9 mouse cellular contexts compared by ENCODE assay signal in the genomic region with DNA sequence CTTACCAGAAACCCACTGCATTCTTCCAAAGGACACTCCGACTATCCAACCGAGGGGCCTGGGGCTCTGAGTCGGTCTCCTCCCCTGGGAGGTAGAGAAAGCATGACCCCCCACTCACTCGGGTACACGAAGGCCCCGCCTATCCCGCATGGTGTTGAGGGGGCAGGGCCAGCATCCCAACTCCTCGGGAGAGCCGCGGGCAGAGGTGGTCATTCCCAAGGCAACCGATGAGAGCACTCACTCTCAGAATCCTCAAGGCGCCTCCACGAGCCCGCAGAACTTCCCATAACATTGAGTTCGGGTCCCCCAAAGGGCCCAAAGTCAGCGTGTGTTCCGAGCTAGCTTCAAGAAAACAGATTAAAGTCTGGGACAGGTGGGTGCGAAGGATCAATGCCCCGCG. TPM values are rescaled to one million over a fixed set of nuclear protein-coding genes. Genes with fewer than 3 reads are reported as not detected.
A peak's percentile ranks its signal among the peaks of the same experiment; 100 is the strongest.
DNase-seq lines count a peak whose midpoint lies in the region; ATAC-seq and TF ChIP-seq lines count a peak whose summit lies in the region.
"Had no signal": no experiment of that assay in that cellular context is flagged by ENCODE, and none has a peak within 500 bp of the region (broad histone marks: within the 10 kb centered on the region; RNA-seq: fewer than 3 reads in every experiment).

No protein-coding gene starts in this region.

- no peak for TF ChIP-seq CTCF in gastrocnemius, adult 2 months (IDR thresholded peaks at IDR 0.05)
- no peak for TF ChIP-seq CTCF in ES-Bruce4 (IDR thresholded peaks at IDR 0.05; ENCODE audit: low read depth, low read length)
- TF ChIP-seq CTCF in heart, postnatal 0 days (IDR thresholded peaks at IDR 0.05; ENCODE audit: low read depth), result no peak

- no peaks in the 10 kb centered on the region for H3K27me3 ChIP-seq in ES-Bruce4 (ENCODE audit: control insufficient read depth, insufficient read depth, low read length, poor library complexity, severe bottlenecking)
- no peaks in the 10 kb centered on the region for H3K27me3 ChIP-seq in heart, postnatal 0 days (ENCODE audit: control insufficient read depth, insufficient read depth, low read length)
- H3K27me3 ChIP-seq in limb, embryonic 14.5 days (ENCODE audit: control insufficient read depth, insufficient read depth, low read length), result no peaks in the 10 kb centered on the region
- H3K27me3 ChIP-seq in midbrain, embryonic 16.5 days (ENCODE audit: control insufficient read depth, insufficient read depth, low read depth, low read length), result no peaks in the 10 kb centered on the region; the same call in 1 of the 2 replicates

- peaks cover 6% of the 10 kb centered on the region; the same call in 1 of the 2 replicates for H3K36me3 ChIP-seq in ES-Bruce4 (ENCODE audit: control insufficient read depth, insufficient read depth, low read length, poor library complexity, severe bottlenecking)
- H3K36me3 ChIP-seq in heart, postnatal 0 days (replicated peaks; ENCODE audit: control insufficient read depth, insufficient read depth, low read length), result peaks cover 11% of the 10 kb centered on the region; the same call in 1 of the 2 replicates
- H3K36me3 ChIP-seq in limb, embryonic 14.5 days (ENCODE audit: control insufficient read depth, insufficient read depth, low read length), result peaks cover 23% of the 10 kb centered on the region
- no peaks in the 10 kb centered on the region for H3K36me3 ChIP-seq in midbrain, embryonic 16.5 days (ENCODE audit: control insufficient read depth, insufficient read depth, low read length)

- ATAC-seq in heart, postnatal 0 days (ENCODE audit: insufficient read depth, low read depth), result peak; percentile 49; the same call in 1 of the 2 replicates
- ATAC-seq in limb, embryonic 14.5 days (ENCODE audit: low FRiP score, low read depth), result peak; percentile 67
- peak; percentile 68 for ATAC-seq in midbrain, embryonic 16.5 days
- no peak for ATAC-seq in activated CD4-positive, CD25-positive, alpha-beta regulatory T cell, adult 4 months

- H3K9ac ChIP-seq in ES-Bruce4 (ENCODE audit: low read depth, poor library complexity, severe bottlenecking), result peak overlapping the region; percentile 87
- H3K9ac ChIP-seq in heart, postnatal 0 days (replicated peaks; ENCODE audit: low read depth, low read length), result peak overlapping the region; percentile 58
- H3K9ac ChIP-seq in limb, embryonic 14.5 days (ENCODE audit: low read depth, low read length, severe bottlenecking), result peak overlapping the region; percentile 51
- H3K9ac ChIP-seq in midbrain, embryonic 16.5 days (ENCODE audit: low read depth, low read length), result peak overlapping the region; percentile 69

- peak overlapping the region; percentile 86 for H3K4me3 ChIP-seq in gastrocnemius, adult 2 months
- H3K4me3 ChIP-seq in ES-Bruce4 (ENCODE audit: low read depth, low read length), result peak overlapping the region; percentile 87
- H3K4me3 ChIP-seq in heart, postnatal 0 days (ENCODE audit: low read depth, low read length), result peak overlapping the region; percentile 67
- peak overlapping the region; percentile 46 for H3K4me3 ChIP-seq in limb, embryonic 14.5 days (replicated peaks; ENCODE audit: low read length)
- H3K4me3 ChIP-seq in midbrain, embryonic 16.5 days (ENCODE audit: low read depth, low read length), result peak overlapping the region; percentile 45

- H3K27ac ChIP-seq in gastrocnemius, adult 2 months, result peak overlapping the region; percentile 97
- H3K27ac ChIP-seq in ES-Bruce4 (ENCODE audit: insufficient read depth, low read length), result no peak overlapping the region
- peak overlapping the region; percentile 82 for H3K27ac ChIP-seq in heart, postnatal 0 days (ENCODE audit: low read depth)
- H3K27ac ChIP-seq in limb, embryonic 14.5 days (replicated peaks; ENCODE audit: low read depth, low read length), result peak overlapping the region; percentile 73
- peak overlapping the region; percentile 78; the same call in 1 of the 2 replicates for H3K27ac ChIP-seq in midbrain, embryonic 16.5 days (ENCODE audit: low read length)

- 2% methylated on average over 20 of the region's 20 CpGs for WGBS in heart, postnatal 0 days
- WGBS in limb, embryonic 14.5 days, result 1% methylated on average over 20 of the region's 20 CpGs
- 1% methylated on average over 20 of the region's 20 CpGs for WGBS in midbrain, embryonic 16.5 days

- no peak for TF ChIP-seq POLR2A in ES-Bruce4 (IDR thresholded peaks at IDR 0.05; ENCODE audit: insufficient read depth, low read length)
- TF ChIP-seq POLR2A in limb, embryonic 14.5 days (IDR thresholded peaks at IDR 0.05; ENCODE audit: borderline replicate concordance, extremely low read depth, insufficient read depth, insufficient read length), result no peak

- H3K4me1 ChIP-seq in ES-Bruce4 (ENCODE audit: control insufficient read depth, insufficient read depth, low read length), result peaks cover 1% of the 10 kb centered on the region
- peaks cover 9% of the 10 kb centered on the region; the same call in 1 of the 2 replicates for H3K4me1 ChIP-seq in heart, postnatal 0 days (ENCODE audit: control insufficient read depth, insufficient read depth)
- peaks cover 7% of the 10 kb centered on the region; the same call in 1 of the 2 replicates for H3K4me1 ChIP-seq in limb, embryonic 14.5 days (ENCODE audit: control insufficient read depth, insufficient read depth, low read length)
- peaks cover 16% of the 10 kb centered on the region for H3K4me1 ChIP-seq in midbrain, embryonic 16.5 days (ENCODE audit: control insufficient read depth, insufficient read depth, low read length)

- peak overlapping the region; percentile 86 for H3K4me2 ChIP-seq in heart, postnatal 0 days (ENCODE audit: low read depth, low read length)
- H3K4me2 ChIP-seq in limb, embryonic 14.5 days (replicated peaks; ENCODE audit: low read depth, low read length, severe bottlenecking), result peak overlapping the region; percentile 91
- H3K4me2 ChIP-seq in midbrain, embryonic 16.5 days (ENCODE audit: low read length), result peak overlapping the region; percentile 93

- H3K9me3 ChIP-seq in ES-Bruce4 (replicated peaks; ENCODE audit: control insufficient read depth, insufficient read depth, low read length, poor library complexity, severe bottlenecking), result no peaks in the 10 kb centered on the region
- H3K9me3 ChIP-seq in heart, postnatal 0 days (replicated peaks; ENCODE audit: control insufficient read depth, low read length), result no peaks in the 10 kb centered on the region
- H3K9me3 ChIP-seq in limb, embryonic 14.5 days (ENCODE audit: control insufficient read depth, low read length), result no peaks in the 10 kb centered on the region
- no peaks in the 10 kb centered on the region for H3K9me3 ChIP-seq in midbrain, embryonic 16.5 days (replicated peaks; ENCODE audit: control insufficient read depth, low read length, poor library complexity, severe bottlenecking)

- intact Hi-C loops in gastrocnemius, adult 2 months (cut with DNase I), result loop anchor here (5.0 kb wide), 1 partner anchor 95 kb away; a partner anchor contains a TSS

- peak; percentile 44 for DNase-seq in gastrocnemius, adult 2 months
- no peak for DNase-seq in gastrocnemius, postnatal 10 days
- peak; percentile 52 to 55 for DNase-seq in cerebellum, postnatal 10 days
- DNase-seq in heart, postnatal 0 days (ENCODE audit: low spot score), result no peak
- no peak for DNase-seq in limb, embryonic 14.5 days (ENCODE audit: low spot score)

- no peak for TF ChIP-seq EP300 in ES-Bruce4 (IDR thresholded peaks at IDR 0.05; ENCODE audit: insufficient read depth, low read depth, low read length)
- no peak for TF ChIP-seq EP300 in heart, postnatal 0 days (IDR thresholded peaks at IDR 0.05; ENCODE audit: low read depth)

RNA-seq across cellular contexts. Expression of a gene that starts 2.0 kb away (rescaled TPM):
- under 1 TPM; 0.38 to 0.78 TPM for total RNA-seq in gastrocnemius, adult 2 months (2021)
- 1 to 10 TPM in 1 of 2 experiments, under 1 TPM in 1; 0.59 to 1.0 TPM for total RNA-seq in gastrocnemius, postnatal 10 days (2021)
- polyA plus RNA-seq in ES-Bruce4 (2011; ENCODE audit: insufficient read depth, insufficient read length, low read depth, missing spikeins), result 2.0 and 2.4 TPM in 2 replicates
- not detected in 2 replicates for total RNA-seq in heart, postnatal 0 days (2014; rRNA removed; ENCODE audit: low replicate concordance)
- polyA plus RNA-seq in heart, postnatal 0 days (2015; fragmentation: Nextera tagmentation; extraction: Ambion mirVana), result 0.34 and 0.40 TPM in 2 replicates
- polyA plus RNA-seq in limb, embryonic 14.5 days (2012; rRNA removed), result 0.96 and 1.0 TPM in 2 replicates
- 1.1 and 1.5 TPM in 2 replicates for polyA plus RNA-seq in limb, embryonic 14.5 days (2014; fragmentation: Nextera tagmentation; extraction: Ambion mirVana)
- polyA plus RNA-seq in midbrain, embryonic 16.5 days (2015; fragmentation: Nextera tagmentation; extraction: Ambion mirVana), result 0.31 TPM in 2 replicates
- polyA plus RNA-seq in activated CD4-positive, CD25-positive, alpha-beta regulatory T cell, adult 4 months (2017; shearing (Covaris generic)), result under 1 TPM; 0.80 to 0.98 TPM

RNA-seq across cellular contexts. Expression of a gene that starts 2.9 kb away (rescaled TPM):
- 10 to 100 TPM in 1 of 2 experiments, 1 to 10 TPM in 1; 9.1 to 13.4 TPM for total RNA-seq in gastrocnemius, adult 2 months (2021)
- total RNA-seq in gastrocnemius, postnatal 10 days (2021), result 10 to 100 TPM in 1 of 2 experiments, 1 to 10 TPM in 1; 6.3 to 14.3 TPM
- 44.9 and 52.5 TPM in 2 replicates for polyA plus RNA-seq in ES-Bruce4 (2011; ENCODE audit: insufficient read depth, insufficient read length, low read depth, missing spikeins)
- 14.8 and 17.1 TPM in 2 replicates for total RNA-seq in heart, postnatal 0 days (2014; rRNA removed; ENCODE audit: low replicate concordance)
- polyA plus RNA-seq in heart, postnatal 0 days (2015; fragmentation: Nextera tagmentation; extraction: Ambion mirVana), result 14.9 and 17.0 TPM in 2 replicates
- 55.4 and 81.7 TPM in 2 replicates for polyA plus RNA-seq in limb, embryonic 14.5 days (2012; rRNA removed)
- polyA plus RNA-seq in limb, embryonic 14.5 days (2014; fragmentation: Nextera tagmentation; extraction: Ambion mirVana), result 34.6 and 35.5 TPM in 2 replicates
- polyA plus RNA-seq in midbrain, embryonic 16.5 days (2015; fragmentation: Nextera tagmentation; extraction: Ambion mirVana), result 36.4 and 37.7 TPM in 2 replicates
- 10 to 100 TPM; 42.7 to 46.2 TPM for polyA plus RNA-seq in activated CD4-positive, CD25-positive, alpha-beta regulatory T cell, adult 4 months (2017; shearing (Covaris generic))

RNA-seq across cellular contexts. Expression of a gene that starts 12.0 kb away (rescaled TPM):
- total RNA-seq in gastrocnemius, adult 2 months (2021), result not detected
- not detected for total RNA-seq in gastrocnemius, postnatal 10 days (2021)
- polyA plus RNA-seq in ES-Bruce4 (2011; ENCODE audit: insufficient read depth, insufficient read length, low read depth, missing spikeins), result not detected in 2 replicates
- not detected in 2 replicates for total RNA-seq in heart, postnatal 0 days (2014; rRNA removed; ENCODE audit: low replicate concordance)
- polyA plus RNA-seq in heart, postnatal 0 days (2015; fragmentation: Nextera tagmentation; extraction: Ambion mirVana), result not detected in 2 replicates
- not detected in 2 replicates for polyA plus RNA-seq in limb, embryonic 14.5 days (2012; rRNA removed)
- not detected in 2 replicates for polyA plus RNA-seq in limb, embryonic 14.5 days (2014; fragmentation: Nextera tagmentation; extraction: Ambion mirVana)
- not detected in 2 replicates for polyA plus RNA-seq in midbrain, embryonic 16.5 days (2015; fragmentation: Nextera tagmentation; extraction: Ambion mirVana)
- polyA plus RNA-seq in activated CD4-positive, CD25-positive, alpha-beta regulatory T cell, adult 4 months (2017; shearing (Covaris generic)), result not detected
- total RNA-seq: heart, postnatal 14 days had no signal

RNA-seq across cellular contexts. Expression of a gene that starts 16.5 kb away (rescaled TPM):
- 100 to 1,000 TPM; 153 to 163 TPM for total RNA-seq in gastrocnemius, adult 2 months (2021)
- total RNA-seq in gastrocnemius, postnatal 10 days (2021), result 100 to 1,000 TPM; 147 to 153 TPM
- polyA plus RNA-seq in ES-Bruce4 (2011; ENCODE audit: insufficient read depth, insufficient read length, low read depth, missing spikeins), result 348 and 363 TPM in 2 replicates
- total RNA-seq in heart, postnatal 0 days (2014; rRNA removed; ENCODE audit: low replicate concordance), result 88.8 and 103 TPM in 2 replicates
- 108 and 114 TPM in 2 replicates for polyA plus RNA-seq in heart, postnatal 0 days (2015; fragmentation: Nextera tagmentation; extraction: Ambion mirVana)
- polyA plus RNA-seq in limb, embryonic 14.5 days (2012; rRNA removed), result 107 and 115 TPM in 2 replicates
- polyA plus RNA-seq in limb, embryonic 14.5 days (2014; fragmentation: Nextera tagmentation; extraction: Ambion mirVana), result 169 and 171 TPM in 2 replicates
- polyA plus RNA-seq in midbrain, embryonic 16.5 days (2015; fragmentation: Nextera tagmentation; extraction: Ambion mirVana), result 177 and 184 TPM in 2 replicates
- polyA plus RNA-seq in activated CD4-positive, CD25-positive, alpha-beta regulatory T cell, adult 4 months (2017; shearing (Covaris generic)), result 100 to 1,000 TPM; 207 to 260 TPM

RNA-seq across cellular contexts. Expression of a gene that starts 47.9 kb away (rescaled TPM):
- total RNA-seq in gastrocnemius, adult 2 months (2021), result 10 to 100 TPM in 1 of 2 experiments, 1 to 10 TPM in 1; 8.8 to 10.9 TPM
- 10 to 100 TPM; 19.0 to 25.3 TPM for total RNA-seq in gastrocnemius, postnatal 10 days (2021)
- 13.6 and 14.1 TPM in 2 replicates for polyA plus RNA-seq in ES-Bruce4 (2011; ENCODE audit: insufficient read depth, insufficient read length, low read depth, missing spikeins)
- 1.3 and 4.1 TPM in 2 replicates for total RNA-seq in heart, postnatal 0 days (2014; rRNA removed; ENCODE audit: low replicate concordance)
- polyA plus RNA-seq in heart, postnatal 0 days (2015; fragmentation: Nextera tagmentation; extraction: Ambion mirVana), result 8.9 and 13.0 TPM in 2 replicates
- 5.8 and 11.6 TPM in 2 replicates for polyA plus RNA-seq in limb, embryonic 14.5 days (2012; rRNA removed)
- polyA plus RNA-seq in limb, embryonic 14.5 days (2014; fragmentation: Nextera tagmentation; extraction: Ambion mirVana), result 10.9 and 19.2 TPM in 2 replicates
- polyA plus RNA-seq in midbrain, embryonic 16.5 days (2015; fragmentation: Nextera tagmentation; extraction: Ambion mirVana), result 6.1 and 9.5 TPM in 2 replicates
- polyA plus RNA-seq in activated CD4-positive, CD25-positive, alpha-beta regulatory T cell, adult 4 months (2017; shearing (Covaris generic)), result under 1 TPM in 1 of 2 experiments, not detected in 1; 0.54 TPM

Comparison
In these comparisons a context has a peak if more than half of its experiments do, and no peak if none do; other contexts are left out.
1. DNase-seq: peak in gastrocnemius, adult 2 months (single experiment) and cerebellum, postnatal 10 days (2 of 2); none in gastrocnemius, postnatal 10 days (single experiment), heart, postnatal 0 days (single experiment) and limb, embryonic 14.5 days (single experiment).
2. Peak in every context shown above with its lines, with median percentiles within 50 percentile points of each other: H3K4me3 ChIP-seq, H3K9ac ChIP-seq and H3K4me2 ChIP-seq.